Mouse (Mus musculus): ENCODE data around the gene Clcn2. TPM values are rescaled to one million over a fixed set of nuclear protein-coding genes. Genes with fewer than 3 reads are reported as not detected.
"Not testable (repeated sequence)": the region's sequence is repeated elsewhere in the genome, so short reads cannot be mapped to it uniquely, and the experiment has no call there.

Gene Clcn2
- polyA plus RNA-seq, 1 experiment from 2014 or later, result 4.3 TPM

GRCm38 (mm10) chr16:20675213-20675612, 42.3 kb downstream of the Clcn2 start:
- H3K4me2 ChIP-seq, result peak overlapping the region; percentile 98
- WGBS, result 84% methylated on average over 6 of the region's 6 CpGs
- H3K4me3 ChIP-seq, result peak overlapping the region; percentile 93
- peaks cover 62% of the 10 kb centered on the region for H3K36me3 ChIP-seq
- peak overlapping the region; percentile 99; the same call in 1 of the 2 replicates for H3K9ac ChIP-seq
- no peak for ATAC-seq (ENCODE audit: extremely low read depth, insufficient number of reproducible peaks, low FRiP score, low TSS enrichment)
- peaks cover 40% of the 10 kb centered on the region for H3K4me1 ChIP-seq
- no peaks in the 10 kb centered on the region for H3K9me3 ChIP-seq
- H3K27ac ChIP-seq (replicated peaks), result no peak overlapping the region
- H3K27me3 ChIP-seq (replicated peaks), result no peaks in the 10 kb centered on the region

- Histone ChIP-seq H3K27ac (replicated peaks) (peak overlapping the region; percentile 97), H3K4me1 (peaks cover 40% of the 10 kb centered on the region), H3K9ac (peak overlapping the region; percentile 99), H3K4me3 (peak overlapping the region; percentile 93), H3K27me3 (replicated peaks) (no peaks in the 10 kb centered on the region), H3K36me3 (peaks cover 48% of the 10 kb centered on the region), H3K4me2 (peak overlapping the region; percentile 98), H3K9me3 (no peaks in the 10 kb centered on the region)
- no peak for ATAC-seq (ENCODE audit: extremely low read depth, insufficient number of reproducible peaks, low FRiP score, low TSS enrichment)
- WGBS, result 4% methylated on average over 14 of the region's 14 CpGs
Measured at GRCm38 (mm10) chr16:20673706-20674303, 43.7 kb downstream of the Clcn2 start.

- H3K4me3 ChIP-seq, result peak overlapping the region; percentile 93
- H3K4me1 ChIP-seq, result peaks cover 38% of the 10 kb centered on the region
- H3K9ac ChIP-seq, result peak overlapping the region; percentile 99
- no peaks in the 10 kb centered on the region for H3K9me3 ChIP-seq
- H3K27me3 ChIP-seq (replicated peaks), result no peaks in the 10 kb centered on the region
- H3K4me2 ChIP-seq, result peak overlapping the region; percentile 98
- WGBS, result under 1% methylated on average over 68 of the region's 78 CpGs
- peak overlapping the region; percentile 97 for H3K27ac ChIP-seq (replicated peaks)
- peaks cover 41% of the 10 kb centered on the region for H3K36me3 ChIP-seq
- ATAC-seq (ENCODE audit: extremely low read depth, insufficient number of reproducible peaks, low FRiP score, low TSS enrichment), result peak; percentile 81
Measured at GRCm38 (mm10) chr16:20672965-20673705, 44.4 kb downstream of the Clcn2 start.

- WGBS, result 0% methylated on average over 38 of the region's 38 CpGs
- no peaks in the 10 kb centered on the region for H3K27me3 ChIP-seq (replicated peaks)
- H3K27ac ChIP-seq (replicated peaks), result peak overlapping the region; percentile 97
- ATAC-seq (ENCODE audit: extremely low read depth, insufficient number of reproducible peaks, low FRiP score, low TSS enrichment), result peak; percentile 91
- H3K4me3 ChIP-seq, result peak overlapping the region; percentile 93
- H3K9ac ChIP-seq, result peak overlapping the region; percentile 99
- H3K36me3 ChIP-seq, result peaks cover 34% of the 10 kb centered on the region
- H3K4me1 ChIP-seq, result peaks cover 32% of the 10 kb centered on the region
- peak overlapping the region; percentile 98 for H3K4me2 ChIP-seq
- no peaks in the 10 kb centered on the region for H3K9me3 ChIP-seq
Measured at GRCm38 (mm10) chr16:20672500-20672902, 45.0 kb downstream of the Clcn2 start.

GRCm38 (mm10) chr16:20671886-20672285, 45.7 kb downstream of the Clcn2 start:
- ATAC-seq (ENCODE audit: extremely low read depth, insufficient number of reproducible peaks, low FRiP score, low TSS enrichment), result no peak
- 23% methylated on average over 6 of the region's 6 CpGs for WGBS
- H3K4me3 ChIP-seq, result peak overlapping the region; percentile 93

GRCm38 (mm10) chr16:20670291-20670690, 47.3 kb downstream of the Clcn2 start:
- Histone ChIP-seq H3K27ac (replicated peaks) (no peak overlapping the region), H3K9ac (no peak overlapping the region), H3K9me3 (no peaks in the 10 kb centered on the region), H3K27me3 (replicated peaks) (no peaks in the 10 kb centered on the region), H3K4me3 (no peak overlapping the region), H3K4me2 (no peak overlapping the region), H3K36me3 (peaks cover 13% of the 10 kb centered on the region), H3K4me1 (peaks cover 23% of the 10 kb centered on the region)
- 88% methylated on average over 3 of the region's 3 CpGs for WGBS
- no peak for ATAC-seq (ENCODE audit: extremely low read depth, insufficient number of reproducible peaks, low FRiP score, low TSS enrichment)

More at GRCm38 (mm10) chr16:20671886-20672285, 45.7 kb downstream of the Clcn2 start:
- no peaks in the 10 kb centered on the region for H3K27me3 ChIP-seq (replicated peaks)
- H3K4me1 ChIP-seq, result peaks cover 26% of the 10 kb centered on the region
- peak overlapping the region; percentile 73 for H3K9ac ChIP-seq
- peaks cover 28% of the 10 kb centered on the region for H3K36me3 ChIP-seq
- no peaks in the 10 kb centered on the region for H3K9me3 ChIP-seq
- peak overlapping the region; percentile 65 for H3K27ac ChIP-seq (replicated peaks)
- peak overlapping the region; percentile 98 for H3K4me2 ChIP-seq

- H3K9ac ChIP-seq; H3K4me3 ChIP-seq; H3K27me3 ChIP-seq (replicated peaks); H3K27ac ChIP-seq (replicated peaks); H3K4me1 ChIP-seq; ATAC-seq (ENCODE audit: extremely low read depth, insufficient number of reproducible peaks, low FRiP score, low TSS enrichment); H3K9me3 ChIP-seq; H3K4me2 ChIP-seq: not testable (repeated sequence)
- peaks cover 23% of the 10 kb centered on the region for H3K36me3 ChIP-seq
- WGBS, result 82% methylated on average over 5 of the region's 6 CpGs
Measured at GRCm38 (mm10) chr16:20668013-20668412, 49.5 kb downstream of the Clcn2 start, which contains the start of gene Eif4g1. Eif4g1 (plus strand) TSS chr16:20668313.

GRCm38 (mm10) chr16:20657661-20658060, 59.9 kb downstream of the Clcn2 start:
- H3K27me3 ChIP-seq (replicated peaks), result no peaks in the 10 kb centered on the region
- no peak overlapping the region for H3K4me3 ChIP-seq
- H3K4me1 ChIP-seq, result peaks cover 8% of the 10 kb centered on the region
- H3K4me2 ChIP-seq, result no peak overlapping the region
- H3K9ac ChIP-seq, result no peak overlapping the region
- no peak for ATAC-seq (ENCODE audit: extremely low read depth, insufficient number of reproducible peaks, low FRiP score, low TSS enrichment)
- H3K36me3 ChIP-seq, result peaks cover 98% of the 10 kb centered on the region
- no peak overlapping the region for H3K27ac ChIP-seq (replicated peaks)
- no peaks in the 10 kb centered on the region for H3K9me3 ChIP-seq
- 84% methylated on average over 4 of the region's 4 CpGs for WGBS

GRCm38 (mm10) chr16:20653315-20653714, 64.2 kb downstream of the Clcn2 start:
- peak overlapping the region; percentile 97; the same call in 1 of the 2 replicates for H3K4me2 ChIP-seq
- H3K9me3 ChIP-seq, result no peaks in the 10 kb centered on the region
- H3K27ac ChIP-seq (replicated peaks), result no peak overlapping the region
- ATAC-seq (ENCODE audit: extremely low read depth, insufficient number of reproducible peaks, low FRiP score, low TSS enrichment), result no peak
- peaks cover 57% of the 10 kb centered on the region for H3K36me3 ChIP-seq
- H3K4me3 ChIP-seq, result no peak overlapping the region
- H3K9ac ChIP-seq, result no peak overlapping the region
- 48% methylated on average over 2 of the region's 2 CpGs for WGBS
- peaks cover 18% of the 10 kb centered on the region for H3K4me1 ChIP-seq
- no peaks in the 10 kb centered on the region for H3K27me3 ChIP-seq (replicated peaks)

Data from heart, embryonic 13.5 days (tissue).